Mouse (Mus musculus) G1E (cell line): Measurements from ENCODE around the gene Chrnb2. TPM values are rescaled to one million over a fixed set of nuclear protein-coding genes. Genes with fewer than 3 reads are reported as not detected.

Experiments used
- ATAC-seq: 2 replicates; pipeline ENCODE4 v1.8.0; 2016; ENCODE audit warnings: mild to moderate bottlenecking; ENCODE audit not compliant: insufficient number of reproducible peaks, poor library complexity, low FRiP score, severe bottlenecking; ENCODE audit errors: extremely low read depth
- DNase-seq: peaks from one replicate; pipeline ENCODE4 v3.0.0; 2012; ENCODE audit warnings: low spot score
- H3K27me3 ChIP-seq: 2 replicates; pipeline ENCODE4 v1.6.1; 2012; ENCODE audit warnings: mild to moderate bottlenecking, low read length, inconsistent platforms; ENCODE audit not compliant: insufficient read depth
- H3K36me3 ChIP-seq: replicated peaks from 2 replicates; pipeline ENCODE3; 2012; ENCODE audit warnings: mild to moderate bottlenecking, inconsistent platforms
- H3K4me1 ChIP-seq: 2 replicates; pipeline ENCODE4 v1.6.1; 2012; ENCODE audit warnings: low read depth, low read length, inconsistent platforms, mixed read lengths; ENCODE audit not compliant: insufficient read depth
- H3K4me3 ChIP-seq: 2 replicates; pipeline ENCODE4 v1.5.1; 2012; ENCODE audit warnings: low read depth, mild to moderate bottlenecking, inconsistent platforms, low read length, moderate library complexity, mixed read lengths
- H3K9me3 ChIP-seq: replicated peaks from 2 replicates; pipeline ENCODE4 v1.6.1; 2012; ENCODE audit warnings: inconsistent platforms
- CTCF ChIP-seq: IDR thresholded peaks from 2 replicates; pipeline ENCODE4 v1.5.1; 2012; ENCODE audit warnings: low read depth, low read length, inconsistent platforms, mixed read lengths
- GATA1 ChIP-seq: IDR thresholded peaks from 2 replicates; pipeline ENCODE4 v1.6.1; 2012; ENCODE audit warnings: borderline replicate concordance, low read length, inconsistent platforms, mixed read lengths
- GATA2 ChIP-seq: IDR thresholded peaks from 2 replicates; pipeline ENCODE4 v1.6.1; 2012; ENCODE audit warnings: low read depth, low read length, inconsistent platforms, borderline replicate concordance
- POLR2AphosphoS5 ChIP-seq: IDR thresholded peaks from 2 replicates; pipeline ENCODE4 v1.6.1; 2012; ENCODE audit warnings: low read depth, low read length, inconsistent platforms; ENCODE audit not compliant: insufficient replicate concordance
- TAL1 ChIP-seq: conservative IDR thresholded peaks from 2 replicates; pipeline ENCODE4 v1.6.1; 2012; ENCODE audit warnings: low read depth, low read length, inconsistent platforms, mixed read lengths
- polyA plus RNA-seq: library from polyadenylated mRNA; stranded (reverse); fragments of >175 nt; gene quantifications from 2 replicates; pipeline ENCODE4 v1.2.3, GENCODE M21; 2012
- total RNA-seq, 2 experiments: library from RNA; stranded (forward) in 1 of 2; stranded (reverse) in 1 of 2; fragments of 200-1000 nt in 1 of 2; fragments of >200 nt in 1 of 2; fragmentation: Nextera tagmentation in 1 of 2; gene quantifications; 2 replicates each; pipeline ENCODE4 v1.2.3; 2014 to 2017

Gene Chrnb2
- total and polyA plus RNA-seq, 3 experiments: 0.23 to 2.2 (median 1.2) TPM

GRCm38 (mm10) chr3:89757851-89758250 lies 6.6 kb downstream of the Chrnb2 start:
- Histone ChIP-seq H3K4me3 (no peak overlapping the region), H3K9me3 (no peaks in the 10 kb centered on the region), H3K27me3 (peaks cover 50% of the 10 kb centered on the region), H3K4me1 (peaks cover 4% of the 10 kb centered on the region; the same call in 1 of the 2 replicates), H3K36me3 (peaks cover 3% of the 10 kb centered on the region)
- DNase-seq (no peak), ATAC-seq (no peak)
- TF ChIP-seq CTCF: no peak
- TF ChIP-seq GATA1: no peak
- TF ChIP-seq TAL1: no peak
- TF ChIP-seq POLR2AphosphoS5: no peak
- TF ChIP-seq GATA2: no peak

GRCm38 (mm10) chr3:89755283-89755682 lies 9.1 kb downstream of the Chrnb2 start:
- H3K4me1 ChIP-seq: peaks cover 11% of the 10 kb centered on the region; the same call in 1 of the 2 replicates
- ATAC-seq: no peak
- TF ChIP-seq GATA2 (no peak), CTCF (no peak), TAL1 (no peak), POLR2AphosphoS5 (no peak), GATA1 (no peak)
- no peak overlapping the region for H3K4me3 ChIP-seq
- H3K36me3 ChIP-seq: peaks cover 28% of the 10 kb centered on the region
- no peak for DNase-seq
- peaks cover 30% of the 10 kb centered on the region for H3K27me3 ChIP-seq
- H3K9me3 ChIP-seq: no peaks in the 10 kb centered on the region

DNA sequence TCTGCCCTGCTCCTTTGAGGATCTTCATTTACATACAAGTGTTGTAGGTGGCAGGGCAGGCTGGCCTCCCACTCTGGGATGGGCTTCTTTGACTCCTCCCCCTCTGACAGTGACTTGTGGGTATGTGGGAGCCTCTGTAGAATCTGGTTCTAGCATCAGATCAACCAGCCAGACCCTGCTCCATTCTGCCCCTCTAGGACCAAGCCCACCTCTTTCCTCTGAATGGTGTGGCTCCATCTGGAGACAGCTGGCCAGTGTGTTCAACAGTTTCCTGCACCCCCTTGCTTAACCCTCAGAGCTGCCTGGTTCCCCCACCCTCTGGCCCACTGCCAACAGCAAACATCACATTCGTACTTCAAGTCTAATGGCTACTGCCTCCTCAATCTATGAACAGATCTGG lies 12.1 kb downstream of the Chrnb2 start:
- peaks cover 11% of the 10 kb centered on the region; the same call in 1 of the 2 replicates for H3K4me1 ChIP-seq
- no peak for DNase-seq
- no peak for ATAC-seq
- H3K36me3 ChIP-seq: peaks cover 56% of the 10 kb centered on the region
- TF ChIP-seq GATA1 (no peak), POLR2AphosphoS5 (no peak), TAL1 (no peak), GATA2 (no peak), CTCF (no peak)
- peaks cover 20% of the 10 kb centered on the region for H3K27me3 ChIP-seq
- H3K4me3 ChIP-seq: no peak overlapping the region
- no peaks in the 10 kb centered on the region for H3K9me3 ChIP-seq

DNA sequence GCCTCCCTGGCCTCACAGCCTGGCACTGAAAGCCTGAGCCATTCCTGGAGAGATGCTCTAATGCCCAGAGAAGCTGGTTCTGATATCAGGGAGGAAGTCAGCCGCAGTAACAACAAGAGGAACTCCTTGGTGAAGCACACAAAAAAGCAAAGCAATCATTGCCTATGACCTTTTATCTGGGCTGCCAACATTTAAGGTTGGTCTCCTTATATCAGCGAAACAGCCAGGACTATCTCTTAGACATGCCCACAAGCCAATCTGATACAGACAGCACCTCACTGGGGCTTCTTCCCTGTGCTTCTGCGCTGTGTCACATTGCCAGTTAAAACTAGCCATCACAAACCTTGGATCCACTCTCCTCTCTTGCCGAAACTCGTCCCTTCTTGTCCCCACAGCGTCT lies 25.9 kb downstream of the Chrnb2 start:
- DNase-seq: no peak

GRCm38 (mm10) chr3:89732091-89732490 lies 32.3 kb downstream of the Chrnb2 start:
- ATAC-seq (no peak), DNase-seq (no peak)
- H3K4me1 ChIP-seq: peaks cover 60% of the 10 kb centered on the region
- H3K36me3 ChIP-seq: peaks cover 47% of the 10 kb centered on the region
- peak overlapping the region; percentile 50; the same call in 1 of the 2 replicates for H3K4me3 ChIP-seq
- H3K27me3 ChIP-seq: no peaks in the 10 kb centered on the region
- TF ChIP-seq POLR2AphosphoS5 (no peak), GATA2 (no peak), GATA1 (no peak), CTCF (no peak), TAL1 (no peak)
- H3K9me3 ChIP-seq: no peaks in the 10 kb centered on the region

More for the DNA sequence above, 25.9 kb downstream of the Chrnb2 start:
- H3K4me3 ChIP-seq: no peak overlapping the region
- ATAC-seq: no peak
- peaks cover 97% of the 10 kb centered on the region for H3K36me3 ChIP-seq
- peaks cover 20% of the 10 kb centered on the region for H3K4me1 ChIP-seq
- H3K9me3 ChIP-seq: no peaks in the 10 kb centered on the region
- no peak for TF ChIP-seq TAL1
- TF ChIP-seq GATA2: no peak
- no peak for TF ChIP-seq CTCF
- TF ChIP-seq POLR2AphosphoS5: no peak
- TF ChIP-seq GATA1: no peak
- H3K27me3 ChIP-seq: no peaks in the 10 kb centered on the region

DNA sequence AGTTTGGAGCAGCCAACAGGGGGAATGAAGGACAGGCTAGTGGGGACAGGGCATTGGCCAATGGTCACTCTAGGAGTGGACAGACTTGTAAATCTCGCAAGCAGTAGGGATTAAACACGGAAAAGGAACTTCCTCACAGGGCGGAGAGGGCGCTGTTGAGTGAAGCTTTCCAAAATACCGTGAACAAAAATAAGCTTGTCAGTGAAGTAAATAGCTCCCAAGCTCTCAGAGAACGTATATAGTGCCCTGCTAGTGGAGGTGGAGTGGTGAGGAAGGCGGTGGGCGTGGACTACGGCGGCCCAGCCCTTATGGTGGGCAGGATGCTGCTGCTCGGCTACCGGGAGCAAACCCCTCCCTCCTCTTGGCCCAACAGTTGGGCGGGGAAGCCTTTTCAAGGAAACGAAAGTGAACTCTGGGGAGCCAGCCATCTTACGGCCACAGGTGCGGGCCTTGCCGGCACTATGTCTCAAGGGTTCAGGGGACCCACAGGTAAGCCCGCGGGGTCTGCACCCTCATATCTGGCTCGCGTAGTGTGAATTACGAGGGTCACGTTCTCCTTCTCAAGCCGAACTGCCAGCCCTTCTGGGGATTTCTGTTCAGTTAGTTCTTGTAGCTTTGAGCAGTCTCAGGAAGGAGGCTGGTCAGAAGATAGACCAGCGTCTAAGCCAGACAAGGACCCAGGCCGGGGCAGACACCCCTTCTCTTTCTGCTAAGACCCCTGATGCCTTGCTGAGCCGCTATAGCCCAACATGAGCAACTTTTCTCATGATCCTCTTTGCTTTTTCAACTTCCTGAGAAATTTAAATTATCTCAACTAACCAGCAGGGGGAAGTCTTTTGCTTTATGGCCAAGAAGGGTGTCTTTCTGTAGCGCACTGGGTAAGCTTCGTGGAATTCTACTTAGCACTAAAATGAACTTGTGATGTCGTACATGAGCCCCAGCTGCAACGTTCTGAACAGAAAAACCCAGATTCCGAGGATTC lies 33.8 kb downstream of the Chrnb2 start:
- H3K36me3 ChIP-seq: peaks cover 37% of the 10 kb centered on the region
- DNase-seq (peak; percentile 85), ATAC-seq (peak; percentile 93)
- TF ChIP-seq GATA2: no peak
- 0 out of 2 replicates have a peak, but pooled peaks have one; percentile 14 for TF ChIP-seq CTCF
- peaks cover 56% of the 10 kb centered on the region for H3K4me1 ChIP-seq
- no peaks in the 10 kb centered on the region for H3K27me3 ChIP-seq
- H3K4me3 ChIP-seq: peak overlapping the region; percentile 77
- H3K9me3 ChIP-seq: no peaks in the 10 kb centered on the region
